Mouse (Mus musculus): ENCODE results near the gene Pla2g2c. TPM values are rescaled to one million over a fixed set of nuclear protein-coding genes. Genes with fewer than 3 reads are reported as not detected.

Gene Pla2g2c
- polyA plus RNA-seq, 1 experiment = not detected

DNA sequence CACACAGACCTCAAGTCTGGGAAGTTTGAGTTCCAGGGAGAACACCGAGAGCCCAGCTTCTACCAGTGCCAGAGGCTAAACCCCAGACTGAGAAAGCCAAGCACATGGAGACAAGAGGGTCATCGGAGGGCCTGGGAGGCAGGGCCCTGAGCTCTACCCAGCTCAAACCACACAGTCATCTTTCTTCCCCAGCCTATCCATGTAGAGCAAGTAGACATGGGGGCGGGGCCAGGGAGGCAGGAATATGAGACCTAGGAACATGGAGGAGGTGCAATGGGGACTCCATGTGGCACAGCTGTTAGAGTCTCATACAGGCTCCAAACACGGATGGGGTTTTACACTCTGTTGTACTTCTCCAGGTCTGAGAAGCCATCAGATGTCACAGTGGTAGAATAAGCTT is 21.3 kb downstream of the Pla2g2c start:
- Histone ChIP-seq H3K79me3 (ENCODE audit: low read depth) (no peaks in the 10 kb centered on the region), H3K27me3 (ENCODE audit: control insufficient read depth, insufficient read depth, insufficient read length) (peaks cover 60% of the 10 kb centered on the region), H3ac (ENCODE audit: control insufficient read depth, insufficient read length, low read depth) (no peak overlapping the region), H3K79me2 (ENCODE audit: control insufficient read depth, insufficient read depth) (no peaks in the 10 kb centered on the region), H3K36me3 (ENCODE audit: control insufficient read depth, insufficient read depth) (no peaks in the 10 kb centered on the region), H3K4me3 (ENCODE audit: insufficient read depth, poor library complexity, severe bottlenecking) (no peak overlapping the region)
- TF ChIP-seq CTCF (IDR thresholded peaks at IDR 0.05; ENCODE audit: control insufficient read depth, insufficient read depth, insufficient read length) (no peak), MYOG (IDR thresholded peaks at IDR 0.05; ENCODE audit: control insufficient read depth, extremely low read depth, insufficient read length) (no peak), CEBPB (IDR thresholded peaks at IDR 0.05; ENCODE audit: low read depth) (no peak), FOSL1 (IDR thresholded peaks at IDR 0.05; ENCODE audit: insufficient read depth, low read length, poor library complexity, severe bottlenecking) (no peak), USF1 (IDR thresholded peaks at IDR 0.05; ENCODE audit: low read depth) (no peak), MAX (IDR thresholded peaks at IDR 0.05) (no peak), MYOD1 (IDR thresholded peaks at IDR 0.05; ENCODE audit: control insufficient read depth, insufficient read length, low read depth) (no peak)

- Histone ChIP-seq H3K79me3 (ENCODE audit: low read depth) (no peaks in the 10 kb centered on the region), H3ac (ENCODE audit: control insufficient read depth, insufficient read length, low read depth) (no peak overlapping the region), H3K36me3 (ENCODE audit: control insufficient read depth, insufficient read depth) (no peaks in the 10 kb centered on the region), H3K4me3 (ENCODE audit: insufficient read depth, poor library complexity, severe bottlenecking) (no peak overlapping the region), H3K79me2 (ENCODE audit: control insufficient read depth, insufficient read depth) (no peaks in the 10 kb centered on the region), H3K27me3 (ENCODE audit: control insufficient read depth, insufficient read depth, insufficient read length) (peaks cover 51% of the 10 kb centered on the region)
- TF ChIP-seq USF1 (IDR thresholded peaks at IDR 0.05; ENCODE audit: low read depth) (no peak), FOSL1 (IDR thresholded peaks at IDR 0.05; ENCODE audit: insufficient read depth, low read length, poor library complexity, severe bottlenecking) (no peak), MYOD1 (IDR thresholded peaks at IDR 0.05; ENCODE audit: control insufficient read depth, insufficient read length, low read depth) (no peak), CTCF (IDR thresholded peaks at IDR 0.05; ENCODE audit: control insufficient read depth, insufficient read depth, insufficient read length) (no peak), MYOG (IDR thresholded peaks at IDR 0.05; ENCODE audit: control insufficient read depth, extremely low read depth, insufficient read length) (no peak), MAX (IDR thresholded peaks at IDR 0.05) (no peak)
Observed at GRCm38 (mm10) chr4:138746866-138747265, 22.3 kb downstream of the Pla2g2c start.

GRCm38 (mm10) chr4:138747851-138748250 is 23.3 kb downstream of the Pla2g2c start:
- Histone ChIP-seq H3K79me3 (ENCODE audit: low read depth) (no peaks in the 10 kb centered on the region), H3K79me2 (ENCODE audit: control insufficient read depth, insufficient read depth) (no peaks in the 10 kb centered on the region), H3K36me3 (ENCODE audit: control insufficient read depth, insufficient read depth) (no peaks in the 10 kb centered on the region), H3ac (ENCODE audit: control insufficient read depth, insufficient read length, low read depth) (no peak overlapping the region), H3K4me3 (ENCODE audit: insufficient read depth, poor library complexity, severe bottlenecking) (no peak overlapping the region), H3K27me3 (ENCODE audit: control insufficient read depth, insufficient read depth, insufficient read length) (peaks cover 41% of the 10 kb centered on the region)
- TF ChIP-seq USF1 (IDR thresholded peaks at IDR 0.05; ENCODE audit: low read depth) (no peak), MYOD1 (IDR thresholded peaks at IDR 0.05; ENCODE audit: control insufficient read depth, insufficient read length, low read depth) (no peak), CEBPB (IDR thresholded peaks at IDR 0.05; ENCODE audit: low read depth) (no peak), MAX (IDR thresholded peaks at IDR 0.05) (no peak), CTCF (IDR thresholded peaks at IDR 0.05; ENCODE audit: control insufficient read depth, insufficient read depth, insufficient read length) (no peak), FOSL1 (IDR thresholded peaks at IDR 0.05; ENCODE audit: insufficient read depth, low read length, poor library complexity, severe bottlenecking) (no peak), MYOG (IDR thresholded peaks at IDR 0.05; ENCODE audit: control insufficient read depth, extremely low read depth, insufficient read length) (no peak)

DNA sequence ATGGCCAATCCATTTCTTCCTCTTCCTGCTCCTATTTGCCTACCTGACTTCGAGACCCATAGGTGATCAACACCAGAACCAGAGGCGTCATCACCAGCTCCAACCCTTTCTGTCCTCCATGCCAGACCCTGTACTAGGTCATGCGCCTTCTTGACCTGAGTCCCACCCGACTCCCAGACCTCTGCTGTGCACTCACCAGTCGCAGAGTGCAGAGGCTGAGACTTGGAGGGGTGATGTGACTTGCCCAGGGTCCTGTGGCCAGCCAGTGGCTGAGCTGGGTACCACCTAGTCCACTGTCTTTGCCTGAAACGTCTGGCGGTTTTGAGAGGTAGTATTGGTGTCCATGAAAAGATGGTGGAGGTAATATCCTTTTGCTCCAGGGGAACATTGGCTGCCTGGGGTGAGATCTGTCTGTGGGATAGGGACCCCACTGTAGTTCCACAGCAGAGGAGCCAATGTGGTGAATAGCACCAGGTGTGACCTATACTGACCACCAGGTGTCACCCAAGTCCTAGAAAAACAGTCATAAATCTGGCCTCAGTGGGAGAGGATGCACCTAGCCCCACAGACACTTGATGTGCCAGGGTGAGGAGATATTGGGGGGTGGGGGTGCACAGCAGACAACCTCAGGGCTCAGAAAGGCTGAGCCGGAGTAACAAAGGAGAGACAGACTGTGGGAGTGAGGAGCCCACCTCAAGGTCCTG is 23.9 kb downstream of the Pla2g2c start:
- TF ChIP-seq CTCF (IDR thresholded peaks at IDR 0.05; ENCODE audit: control insufficient read depth, insufficient read depth, insufficient read length) (no peak), MAX (IDR thresholded peaks at IDR 0.05) (no peak), MYOG (IDR thresholded peaks at IDR 0.05; ENCODE audit: control insufficient read depth, extremely low read depth, insufficient read length) (no peak), CEBPB (IDR thresholded peaks at IDR 0.05; ENCODE audit: low read depth) (no peak), MYOD1 (IDR thresholded peaks at IDR 0.05; ENCODE audit: control insufficient read depth, insufficient read length, low read depth) (no peak), USF1 (IDR thresholded peaks at IDR 0.05; ENCODE audit: low read depth) (no peak), FOSL1 (IDR thresholded peaks at IDR 0.05; ENCODE audit: insufficient read depth, low read length, poor library complexity, severe bottlenecking) (no peak)
- no peaks in the 10 kb centered on the region for H3K36me3 ChIP-seq (ENCODE audit: control insufficient read depth, insufficient read depth)
- no peak overlapping the region for H3K4me3 ChIP-seq (ENCODE audit: insufficient read depth, poor library complexity, severe bottlenecking)
- no peaks in the 10 kb centered on the region for H3K79me3 ChIP-seq (ENCODE audit: low read depth)
- H3ac ChIP-seq (ENCODE audit: control insufficient read depth, insufficient read length, low read depth) = no peak overlapping the region
- H3K79me2 ChIP-seq (ENCODE audit: control insufficient read depth, insufficient read depth) = no peaks in the 10 kb centered on the region
- peaks cover 35% of the 10 kb centered on the region for H3K27me3 ChIP-seq (ENCODE audit: control insufficient read depth, insufficient read depth, insufficient read length)

GRCm38 (mm10) chr4:138752603-138753002 is 28.0 kb downstream of the Pla2g2c start:
- H3K4me3 ChIP-seq (ENCODE audit: insufficient read depth, poor library complexity, severe bottlenecking) = no peak overlapping the region
- no peak for TF ChIP-seq MAX (IDR thresholded peaks at IDR 0.05)
- TF ChIP-seq CTCF (IDR thresholded peaks at IDR 0.05; ENCODE audit: control insufficient read depth, insufficient read depth, insufficient read length) = no peak
- TF ChIP-seq CEBPB (IDR thresholded peaks at IDR 0.05; ENCODE audit: low read depth) = no peak
- TF ChIP-seq USF1 (IDR thresholded peaks at IDR 0.05; ENCODE audit: low read depth) = no peak
- TF ChIP-seq MYOD1 (IDR thresholded peaks at IDR 0.05; ENCODE audit: control insufficient read depth, insufficient read length, low read depth) = no peak
- no peak overlapping the region for H3ac ChIP-seq (ENCODE audit: control insufficient read depth, insufficient read length, low read depth)
- no peaks in the 10 kb centered on the region for H3K79me3 ChIP-seq (ENCODE audit: low read depth)
- H3K27me3 ChIP-seq (ENCODE audit: control insufficient read depth, insufficient read depth, insufficient read length) = peaks cover 23% of the 10 kb centered on the region
- no peaks in the 10 kb centered on the region for H3K79me2 ChIP-seq (ENCODE audit: control insufficient read depth, insufficient read depth)
- H3K36me3 ChIP-seq (ENCODE audit: control insufficient read depth, insufficient read depth) = no peaks in the 10 kb centered on the region
